Mouse (Mus musculus) lung, postnatal 0 days (tissue): ENCODE data around the gene Tsc22d4.

Experiments used
- CTCF ChIP-seq: IDR thresholded peaks from 2 replicates; pipeline ENCODE4 v1.5.1; 2016; ENCODE audit warnings: antibody characterized with exemption, mild to moderate bottlenecking
- EP300 ChIP-seq: IDR thresholded peaks from 2 replicates; pipeline ENCODE4 v1.6.1; 2016; ENCODE audit warnings: antibody characterized with exemption, mild to moderate bottlenecking, control low read depth

DNA sequence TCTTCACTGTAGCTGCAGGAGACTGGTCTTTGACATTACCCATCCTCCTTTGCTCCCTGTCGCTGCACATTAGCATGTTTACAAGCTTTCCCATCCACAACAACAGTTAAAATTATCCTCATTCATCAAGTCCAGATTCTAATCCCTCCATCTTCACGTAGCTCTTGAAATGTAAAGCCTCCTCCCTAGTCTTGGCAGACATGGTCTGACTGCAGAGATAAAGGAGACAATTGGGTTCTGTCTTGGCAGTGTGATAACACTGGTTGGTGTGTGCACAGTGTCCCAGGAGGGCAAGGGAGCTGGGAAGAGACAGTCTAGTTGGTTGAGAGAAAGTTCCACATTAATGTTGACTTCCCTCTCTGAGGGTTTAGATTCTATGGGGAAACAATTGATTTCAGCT lies 45.7 kb upstream of the Tsc22d4 start:
- TF ChIP-seq CTCF (no peak), EP300 (no peak)
